Mouse (Mus musculus): Measurements from ENCODE around the gene Nhsl1.

GRCm38 (mm10) chr10:18506501-18506946, 187.7 kb downstream of the Nhsl1 start:
- TF ChIP-seq CTCF (IDR thresholded peaks at IDR 0.05): no peak
- TF ChIP-seq EP300 (IDR thresholded peaks at IDR 0.05): no peak
